Mouse (Mus musculus) hindbrain, embryonic 16.5 days (tissue): ENCODE results near the gene Gmfg. TPM values are rescaled to one million over a fixed set of nuclear protein-coding genes. Genes with fewer than 3 reads are reported as not detected.

Experiments
- ATAC-seq: fragments of 200-750 bp; cut with Nextera tagmentation; 2 replicates; pipeline ENCODE4 v1.8.0; 2017; ENCODE audit warnings: moderate TSS enrichment, moderate library complexity
- H3K27ac ChIP-seq: fragments of 300-500 bp; sonication (generic); 2 replicates; pipeline ENCODE4 v1.5.1; 2014; ENCODE audit warnings: low read depth, mild to moderate bottlenecking, control low read depth, low read length, moderate library complexity
- H3K27me3 ChIP-seq: fragments of 300-500 bp; sonication (generic); replicated peaks from 2 replicates; pipeline ENCODE4 v1.6.1; 2014; ENCODE audit warnings: low read length; ENCODE audit not compliant: control insufficient read depth, insufficient read depth
- H3K36me3 ChIP-seq: fragments of 300-500 bp; sonication (generic); 2 replicates; pipeline ENCODE4 v1.6.1; 2014; ENCODE audit warnings: mild to moderate bottlenecking, low read length, moderate library complexity, mixed read lengths; ENCODE audit not compliant: control insufficient read depth, insufficient read depth
- H3K4me1 ChIP-seq: fragments of 300-500 bp; sonication (generic); 2 replicates; pipeline ENCODE4 v1.6.1; 2014; ENCODE audit warnings: low read depth, low read length; ENCODE audit not compliant: control insufficient read depth, insufficient read depth
- H3K4me2 ChIP-seq: fragments of 300-500 bp; sonication (generic); 2 replicates; pipeline ENCODE4 v1.6.1; 2014; ENCODE audit warnings: mild to moderate bottlenecking, low read length, control low read depth, moderate library complexity
- H3K4me3 ChIP-seq: fragments of 300-500 bp; sonication (generic); 2 replicates; pipeline ENCODE4 v1.5.1; 2014; ENCODE audit warnings: mild to moderate bottlenecking, low read length, control low read depth, moderate library complexity
- H3K9ac ChIP-seq: fragments of 300-500 bp; sonication (generic); 2 replicates; pipeline ENCODE4 v1.6.1; 2014; ENCODE audit warnings: low read depth, mild to moderate bottlenecking, control low read depth, low read length, moderate library complexity
- H3K9me3 ChIP-seq: fragments of 300-500 bp; sonication (generic); 2 replicates; pipeline ENCODE4 v1.6.1; 2014; ENCODE audit warnings: mild to moderate bottlenecking, low read length, moderate library complexity; ENCODE audit not compliant: control insufficient read depth
- WGBS: fragments of 180-500 bp; shearing (Covaris S2); extraction: QIAGEN DNeasy Blood & Tissue Kit; methylation state at CpG from one replicate; pipeline ENCODE4 v1.1.7; 2014; 5-methylcytosine and 5-hydroxymethylcytosine counted together
- polyA plus RNA-seq: library from polyadenylated mRNA; unstranded; fragments of >200 nt; fragmentation: Nextera tagmentation; extraction: Ambion mirVana; gene quantifications from 2 replicates; pipeline ENCODE4 v1.2.1, GENCODE M21; 2015

Gene Gmfg
- polyA plus RNA-seq, 1 experiment from 2014 or later, result 3.8 TPM

- H3K4me3 ChIP-seq, result no peak overlapping the region; the same call in 1 of the 2 replicates
- H3K4me2 ChIP-seq, result peak overlapping the region; percentile 15
- H3K27me3 ChIP-seq, result peaks cover 3% of the 10 kb centered on the region; the same call in 1 of the 2 replicates
- H3K9ac ChIP-seq, result no peak overlapping the region
- H3K36me3 ChIP-seq, result no peaks in the 10 kb centered on the region
- ATAC-seq, result no peak
- H3K4me1 ChIP-seq, result peaks cover 5% of the 10 kb centered on the region
- no peaks in the 10 kb centered on the region for H3K9me3 ChIP-seq
- H3K27ac ChIP-seq, result no peak overlapping the region
- 29% methylated on average over 14 of the region's 14 CpGs for WGBS
These were observed 53.7 kb downstream of the Gmfg start for GRCm38 (mm10) chr7:28490903-28491302.

GRCm38 (mm10) chr7:28492310-28492709 is 55.1 kb downstream of the Gmfg start:
- peaks cover 5% of the 10 kb centered on the region for H3K4me1 ChIP-seq
- no peak overlapping the region for H3K4me3 ChIP-seq
- no peak for ATAC-seq
- 88% methylated on average over 8 of the region's 8 CpGs for WGBS
- no peak overlapping the region for H3K9ac ChIP-seq
- peaks cover 3% of the 10 kb centered on the region; the same call in 1 of the 2 replicates for H3K27me3 ChIP-seq
- H3K4me2 ChIP-seq, result no peak overlapping the region
- no peak overlapping the region for H3K27ac ChIP-seq
- H3K36me3 ChIP-seq, result no peaks in the 10 kb centered on the region
- no peaks in the 10 kb centered on the region for H3K9me3 ChIP-seq

DNA sequence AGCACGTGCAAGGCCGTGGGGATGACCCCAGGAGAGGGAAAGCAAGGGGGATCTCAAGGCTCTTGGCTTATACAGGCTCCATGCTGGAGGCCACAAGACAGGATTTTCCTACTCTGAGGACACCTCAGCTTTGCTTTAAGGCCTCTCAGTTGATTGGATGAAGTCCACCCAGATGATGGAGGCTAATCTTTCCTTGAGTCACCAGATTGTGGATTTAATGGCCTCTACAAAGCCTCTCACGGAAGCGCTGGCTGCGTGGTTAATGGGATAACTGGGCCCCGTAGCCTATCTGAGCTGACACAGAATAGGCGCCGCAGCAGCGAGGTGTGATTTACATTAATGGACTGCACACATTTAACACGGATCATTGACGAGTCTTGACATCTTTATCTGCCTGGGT is 58.2 kb downstream of the Gmfg start:
- Histone ChIP-seq H3K4me2 (no peak overlapping the region), H3K4me3 (no peak overlapping the region), H3K9me3 (no peaks in the 10 kb centered on the region), H3K27me3 (no peaks in the 10 kb centered on the region), H3K4me1 (no peaks in the 10 kb centered on the region), H3K27ac (no peak overlapping the region), H3K9ac (no peak overlapping the region), H3K36me3 (no peaks in the 10 kb centered on the region)
- WGBS, result 59% methylated on average over 11 of the region's 11 CpGs
- ATAC-seq, result no peak

Other genes starting within 250 kb of the Gmfg start
- gene Eid2, start 169.6 kb upstream of the Gmfg start, polyA plus RNA-seq, result 2.9 and 3.7 TPM in 2 replicates
- gene Eid2b, start 159.7 kb upstream of the Gmfg start, polyA plus RNA-seq, result 33.5 and 36.3 TPM in 2 replicates
- 1.7 and 3.1 TPM in 2 replicates for gene Selenov, start 146.3 kb upstream of the Gmfg start, polyA plus RNA-seq
- 18.6 and 19.2 TPM in 2 replicates for gene Dll3, start 135.2 kb upstream of the Gmfg start, polyA plus RNA-seq
- gene Timm50, start 125.4 kb upstream of the Gmfg start, polyA plus RNA-seq, result 131 and 142 TPM in 2 replicates
- 94.9 and 112 TPM in 2 replicates for gene Supt5, start 98.7 kb upstream of the Gmfg start, polyA plus RNA-seq
- 430 and 440 TPM in 2 replicates for gene Rps16, start 86.8 kb upstream of the Gmfg start, polyA plus RNA-seq
- 18.8 and 26.7 TPM in 2 replicates for gene Plekhg2, start 64.8 kb upstream of the Gmfg start, polyA plus RNA-seq
- gene Zfp36, start 57.2 kb upstream of the Gmfg start, polyA plus RNA-seq, result 3.9 and 4.0 TPM in 2 replicates
- gene Med29, start 44.7 kb upstream of the Gmfg start, polyA plus RNA-seq, result 42.7 and 47.2 TPM in 2 replicates
- 89.9 and 102 TPM in 2 replicates for gene Paf1, start 44.5 kb upstream of the Gmfg start, polyA plus RNA-seq
- 15.1 and 17.3 TPM in 2 replicates for gene Lrfn1, start 14.5 kb downstream of the Gmfg start, polyA plus RNA-seq
- not detected in 2 replicates for gene Ifnl2, start 73.0 kb downstream of the Gmfg start, polyA plus RNA-seq
- gene Ifnl3, start 85.4 kb downstream of the Gmfg start, polyA plus RNA-seq, result not detected in 2 replicates
- gene Sycn, start 103.4 kb downstream of the Gmfg start, polyA plus RNA-seq, result not detected in 2 replicates
- gene Nccrp1, start 109.8 kb downstream of the Gmfg start, polyA plus RNA-seq, result 0.14 TPM in 1 of 2 replicates, not detected in the other
- 11.1 and 23.4 TPM in 2 replicates for gene Samd4b, start 160.7 kb downstream of the Gmfg start, polyA plus RNA-seq
- gene Pak4, start 160.7 kb downstream of the Gmfg start, polyA plus RNA-seq, result 18.2 and 21.5 TPM in 2 replicates
- gene Acp7, start 193.9 kb downstream of the Gmfg start, polyA plus RNA-seq, result 0.31 and 0.34 TPM in 2 replicates